In the genomic region with DNA sequence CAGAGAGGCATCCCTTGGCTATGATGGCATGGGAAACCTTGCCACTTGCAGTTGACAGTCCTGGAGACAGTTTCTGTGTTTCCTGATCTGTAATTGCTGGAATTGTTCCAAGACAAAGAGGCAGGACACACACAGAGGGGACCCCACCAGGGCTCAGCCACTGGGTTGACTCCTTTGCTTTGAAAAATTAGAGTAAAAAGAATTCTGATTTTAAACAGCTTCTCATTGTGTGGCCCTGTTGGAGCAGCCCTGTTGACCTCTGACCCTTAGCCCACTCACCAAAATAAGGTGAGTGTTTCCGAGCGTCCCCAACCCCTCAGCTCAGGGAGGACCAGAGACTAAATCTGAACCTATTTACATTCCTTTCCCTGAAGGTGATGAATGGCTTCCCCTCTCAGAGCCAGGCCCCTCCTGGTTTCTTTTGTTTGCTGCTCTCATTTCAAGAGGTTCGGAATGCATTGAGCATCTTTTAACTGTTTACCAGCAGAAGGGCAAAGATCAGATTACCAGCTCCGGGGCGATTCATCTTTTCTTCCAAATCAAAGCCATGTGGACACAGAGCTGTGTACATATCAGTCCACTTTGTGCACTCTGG, we compare ENCODE assay signal across 14 mouse cellular contexts.
A peak's percentile ranks its signal among the peaks of the same experiment; 100 is the strongest.
DNase-seq lines count a peak whose midpoint lies in the region; ATAC-seq lines count a peak whose summit lies in the region.
"Had no signal": no experiment of that assay in that cellular context is flagged by ENCODE, and none has a peak within 500 bp of the region (broad histone marks: within the 10 kb centered on the region; RNA-seq: fewer than 3 reads in every experiment).

No protein-coding gene starts in this region.

- WGBS in lung, embryonic 15.5 days: 7% methylated on average over 5 of the region's 5 CpGs
- 6% methylated on average over 5 of the region's 5 CpGs for WGBS in limb, embryonic 11.5 days

- H3K9me3 ChIP-seq in lung, embryonic 15.5 days: no peaks in the 10 kb centered on the region
- no peaks in the 10 kb centered on the region for H3K9me3 ChIP-seq in limb, embryonic 11.5 days (ENCODE audit: control insufficient read depth, low read length)

- no peak for ATAC-seq in lung, embryonic 15.5 days (ENCODE audit: borderline replicate concordance, extremely low read depth, low FRiP score, low TSS enrichment)
- ATAC-seq in limb, embryonic 11.5 days (ENCODE audit: insufficient number of reproducible peaks, low FRiP score, low TSS enrichment, low read depth): no peak

- no peaks in the 10 kb centered on the region for H3K27me3 ChIP-seq in lung, embryonic 15.5 days
- no peaks in the 10 kb centered on the region for H3K27me3 ChIP-seq in limb, embryonic 11.5 days (ENCODE audit: control insufficient read depth, insufficient read depth, low read length)

- no peak overlapping the region for H3K9ac ChIP-seq in lung, embryonic 15.5 days
- H3K9ac ChIP-seq in limb, embryonic 11.5 days (ENCODE audit: low read length): no peak overlapping the region

- no peak overlapping the region for H3K4me3 ChIP-seq in lung, embryonic 15.5 days
- H3K4me3 ChIP-seq in limb, embryonic 11.5 days (ENCODE audit: low read depth, low read length): no peak overlapping the region
- H3K4me3 ChIP-seq: left cerebral cortex, adult 2 months; myocyte had no signal

- H3K4me2 ChIP-seq in lung, embryonic 15.5 days: no peak overlapping the region
- H3K4me2 ChIP-seq in limb, embryonic 11.5 days (ENCODE audit: low read depth, severe bottlenecking): no peak overlapping the region

- peak overlapping the region; percentile 33; the same call in 1 of the 2 replicates for H3K27ac ChIP-seq in lung, embryonic 15.5 days
- no peak overlapping the region for H3K27ac ChIP-seq in limb, embryonic 11.5 days (replicated peaks; ENCODE audit: low read depth, low read length)
- H3K27ac ChIP-seq: left cerebral cortex, adult 2 months had no signal

- H3K4me1 ChIP-seq in lung, embryonic 15.5 days: peaks cover 29% of the 10 kb centered on the region
- H3K4me1 ChIP-seq in limb, embryonic 11.5 days (ENCODE audit: control insufficient read depth, insufficient read depth, low read length): 0 out of 2 replicates have a peak, but pooled peaks cover 8% of the 10 kb centered on the region

- peak; percentile 55 for DNase-seq in heart, adult 11 months
- DNase-seq in heart, adult 8-10 months (ENCODE audit: low spot score): no peak
- DNase-seq in lung, postnatal 4 days: no peak
- peak; percentile 80 for DNase-seq in embryo, embryonic 10 days (ENCODE audit: low spot score)
- DNase-seq in limb, embryonic 11.5 days (ENCODE audit: low spot score): peak; percentile 42
- DNase-seq in spleen, postnatal 4 days (ENCODE audit: low spot score in 2 of 2): no peak
- DNase-seq in c-Kit-positive CD71-positive TER-119-positive erythroid progenitor cells, embryonic 14.5 days (ENCODE audit: low spot score): no peak
- DNase-seq: adrenal gland, adult 2 months; gastrocnemius, postnatal 14 days; heart, postnatal 14 days; kidney, postnatal 10 days had no signal

- H3K36me3 ChIP-seq in lung, embryonic 15.5 days: no peaks in the 10 kb centered on the region
- H3K36me3 ChIP-seq in limb, embryonic 11.5 days (ENCODE audit: control insufficient read depth, insufficient read depth, low read length): no peaks in the 10 kb centered on the region

Comparison
In these comparisons a context has a peak if more than half of its experiments do, and no peak if none do; other contexts are left out.
1. DNase-seq: peak in heart, adult 11 months (single experiment), embryo, embryonic 10 days (single experiment) and limb, embryonic 11.5 days (single experiment); none in heart, adult 8-10 months (single experiment), lung, postnatal 4 days (0 of 2), spleen, postnatal 4 days (0 of 2) and c-Kit-positive CD71-positive TER-119-positive erythroid progenitor cells, embryonic 14.5 days (single experiment).